Mouse (Mus musculus) spleen, embryonic (tissue): ENCODE measurements around the gene Prss27.
"Not testable (repeated sequence)": the region's sequence is repeated elsewhere in the genome, so short reads cannot be mapped to it uniquely, and the experiment has no call there.

Experiments used
- CTCF ChIA-PET: fragments of 350-600 bp; sonication (Branson Sonifier 250); formaldehyde crosslinking; loops from one replicate; lab custom pipeline; 2022; lab: Charles Lee

Prss27 gene

GRCm38 (mm10) chr17:24030551-24030950, 7.4 kb upstream of the Prss27 start:
- CTCF ChIA-PET, result no interaction called here

- CTCF ChIA-PET, result no interaction called here
These were observed 2.9 kb upstream of the Prss27 start for GRCm38 (mm10) chr17:24035087-24035486.

GRCm38 (mm10) chr17:24036954-24037353, 990 bp upstream of the Prss27 start:
- CTCF ChIA-PET, result no interaction called here

GRCm38 (mm10) chr17:24037360-24037759, 584 bp upstream of the Prss27 start:
- CTCF ChIA-PET, result no interaction called here

- CTCF ChIA-PET, result no interaction called here
These were observed 6.5 kb downstream of the Prss27 start for GRCm38 (mm10) chr17:24044482-24044881.

GRCm38 (mm10) chr17:24045608-24046007, 7.7 kb downstream of the Prss27 start:
- CTCF ChIA-PET, result no interaction called here

- CTCF ChIA-PET, result no interaction called here
These were observed 8.1 kb downstream of the Prss27 start for GRCm38 (mm10) chr17:24046026-24046425.

GRCm38 (mm10) chr17:24048053-24048452, 10.1 kb downstream of the Prss27 start:
- CTCF ChIA-PET, result no interaction called here

- CTCF ChIA-PET, result no interaction called here
These were observed 11.1 kb downstream of the Prss27 start for GRCm38 (mm10) chr17:24049008-24049407.

GRCm38 (mm10) chr17:24056636-24057625, 19.0 kb downstream of the Prss27 start:
- CTCF ChIA-PET, result no interaction called here

GRCm38 (mm10) chr17:24057730-24058245, 19.8 kb downstream of the Prss27 start:
- CTCF ChIA-PET, result no interaction called here

GRCm38 (mm10) chr17:24062459-24063155, 24.7 kb downstream of the Prss27 start:
- CTCF ChIA-PET, result no interaction called here

- CTCF ChIA-PET, result interaction anchor here (0.6 kb wide), 1 partner anchor 212 kb away, joined by 3 read pairs; no protein-coding TSS in a partner anchor
These were observed 30.3 kb downstream of the Prss27 start for GRCm38 (mm10) chr17:24068271-24068670.

GRCm38 (mm10) chr17:24069531-24069930, 31.6 kb downstream of the Prss27 start:
- CTCF ChIA-PET, result no interaction called here

GRCm38 (mm10) chr17:24072919-24073696, 35.2 kb downstream of the Prss27 start, which contains the start of gene Kctd5:
Kctd5 (minus strand) TSS chr17:24073485.
- CTCF ChIA-PET, result interaction anchor here (0.7 kb wide), 1 partner anchor 12 kb away, joined by 4 read pairs; no protein-coding TSS in a partner anchor

- CTCF ChIA-PET, result no interaction called here
These were observed 39.2 kb downstream of the Prss27 start for GRCm38 (mm10) chr17:24077101-24077500.

GRCm38 (mm10) chr17:24084593-24084992, 46.6 kb downstream of the Prss27 start:
- CTCF ChIA-PET, result interaction anchor here (0.6 kb wide), 1 partner anchor 11 kb away, joined by 4 read pairs; the partner anchor contains the start of gene Kctd5

GRCm38 (mm10) chr17:24086399-24086798, 48.5 kb downstream of the Prss27 start:
- CTCF ChIA-PET, result not testable (repeated sequence)

GRCm38 (mm10) chr17:24090575-24090974, 52.6 kb downstream of the Prss27 start:
- CTCF ChIA-PET, result no interaction called here
